Mouse (Mus musculus): ENCODE data around the gene Cnr1. TPM values are rescaled to one million over a fixed set of nuclear protein-coding genes. Genes with fewer than 3 reads are reported as not detected.

Cnr1 gene
- polyA plus RNA-seq, 1 experiment, result 2.6 TPM

- no peak for DNase-seq (ENCODE audit: low read depth)
These were observed 7.0 kb downstream of the Cnr1 start for GRCm38 (mm10) chr4:33931347-33931746.

- no peak for DNase-seq (ENCODE audit: low read depth)
These were observed 17.2 kb downstream of the Cnr1 start for GRCm38 (mm10) chr4:33941557-33941956.

GRCm38 (mm10) chr4:33943936-33944335 lies 19.5 kb downstream of the Cnr1 start:
- no peak for DNase-seq (ENCODE audit: low read depth)

DNA sequence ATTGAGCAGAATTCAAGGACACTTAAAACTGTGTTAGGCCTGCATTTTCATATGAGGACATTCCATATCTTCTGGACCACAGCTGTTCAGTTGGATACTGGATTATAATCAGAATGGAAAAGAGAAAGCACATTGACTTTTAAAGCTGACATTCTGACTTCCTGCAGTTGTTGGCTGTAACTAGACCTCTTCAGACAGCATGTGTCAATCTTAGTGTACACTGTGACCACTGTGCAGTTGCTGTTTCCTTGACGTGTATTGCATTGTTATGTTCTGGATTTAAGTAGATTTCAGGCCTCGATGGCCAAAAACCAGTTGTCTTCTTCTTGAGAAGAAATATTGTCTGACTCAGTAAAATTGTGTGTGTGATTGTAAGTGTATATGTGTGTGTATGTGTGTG lies 21.3 kb downstream of the Cnr1 start:
- no peak for DNase-seq (ENCODE audit: low read depth)

DNA sequence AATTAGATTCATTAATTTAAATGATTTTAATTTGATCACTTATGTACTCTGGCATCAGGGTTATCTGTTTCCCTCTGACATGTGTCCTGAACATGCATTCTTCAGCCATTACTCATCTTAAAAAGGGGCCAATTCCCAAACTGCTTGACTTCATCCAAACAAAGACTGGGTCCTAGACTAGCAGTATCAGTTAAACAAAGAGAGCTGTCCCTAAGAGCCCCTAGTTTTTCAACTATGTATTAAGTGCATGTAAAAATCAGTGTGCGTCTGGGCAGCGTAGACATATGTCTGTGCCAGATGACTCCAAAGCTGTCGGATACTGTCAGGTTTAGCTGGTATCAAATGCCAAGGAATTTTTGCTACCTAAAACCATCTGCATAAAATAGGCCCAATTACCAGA lies 23.2 kb downstream of the Cnr1 start:
- no peak for DNase-seq (ENCODE audit: low read depth)

DNA sequence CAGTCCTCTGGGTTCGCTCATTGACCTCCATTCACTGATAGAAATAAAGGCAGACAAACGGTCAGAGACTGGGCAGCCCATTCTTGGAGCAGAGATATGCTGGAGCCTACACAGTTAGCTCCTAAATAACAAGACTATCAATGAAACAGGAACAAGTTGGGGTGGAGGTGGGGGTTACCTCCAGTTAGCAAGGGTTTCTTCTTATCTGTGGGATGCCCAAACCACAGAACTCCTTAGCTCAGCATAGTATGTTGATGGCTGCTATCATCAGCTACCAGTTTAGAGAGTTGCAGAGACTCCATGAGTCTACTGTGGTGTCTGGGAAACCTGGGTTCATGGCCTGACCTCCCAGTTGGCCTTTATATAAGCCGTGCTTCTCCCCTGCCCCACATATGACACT lies 33.0 kb downstream of the Cnr1 start:
- DNase-seq (ENCODE audit: low read depth), result no peak

DNA sequence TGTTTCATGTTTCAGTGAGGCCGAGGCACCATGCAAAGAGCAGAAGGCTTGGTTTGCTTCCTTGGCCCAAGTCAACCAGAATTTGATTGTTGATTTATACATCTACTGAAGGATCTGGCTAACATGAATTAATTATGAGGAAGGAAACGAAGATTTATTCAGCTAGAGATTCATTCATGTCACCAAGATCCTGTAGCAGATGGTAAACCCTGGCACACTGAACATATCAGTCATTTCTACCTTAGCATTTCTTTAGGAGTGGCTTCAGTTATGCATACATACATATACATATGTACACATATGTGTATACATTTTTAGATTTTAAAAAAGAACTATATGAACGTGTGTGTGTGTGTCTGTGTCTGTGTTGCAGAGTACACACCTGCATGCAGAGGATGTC lies 34.1 kb downstream of the Cnr1 start:
- DNase-seq (ENCODE audit: low read depth), result no peak

GRCm38 (mm10) chr4:33959841-33960240 lies 35.4 kb downstream of the Cnr1 start:
- no peak for DNase-seq (ENCODE audit: low read depth)

DNA sequence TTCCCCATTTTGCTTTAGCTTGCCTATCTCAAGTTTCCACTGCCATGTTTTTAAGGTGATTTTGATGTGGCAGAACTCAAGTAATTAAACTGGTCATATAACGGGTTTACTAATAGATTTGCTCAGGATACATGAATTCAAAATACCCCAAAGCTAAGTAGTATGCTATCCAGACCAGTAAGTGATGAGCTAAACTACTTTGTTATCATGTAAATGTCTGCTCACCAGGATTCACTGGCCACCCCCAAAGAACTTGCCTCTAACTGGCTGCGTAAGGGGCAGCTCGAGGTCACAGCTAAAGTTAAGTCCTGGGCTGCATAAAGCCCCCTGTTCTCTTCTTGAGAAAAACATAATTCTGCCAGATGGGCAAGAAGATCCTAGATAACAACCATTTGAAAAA lies 46.3 kb downstream of the Cnr1 start:
- DNase-seq (ENCODE audit: low read depth), result no peak

- DNase-seq (ENCODE audit: low read depth), result no peak
These were observed 64.2 kb downstream of the Cnr1 start for GRCm38 (mm10) chr4:33988466-33989089.

- no peak for DNase-seq (ENCODE audit: low read depth)
These were observed 68.3 kb downstream of the Cnr1 start for GRCm38 (mm10) chr4:33992687-33993086.

DNA sequence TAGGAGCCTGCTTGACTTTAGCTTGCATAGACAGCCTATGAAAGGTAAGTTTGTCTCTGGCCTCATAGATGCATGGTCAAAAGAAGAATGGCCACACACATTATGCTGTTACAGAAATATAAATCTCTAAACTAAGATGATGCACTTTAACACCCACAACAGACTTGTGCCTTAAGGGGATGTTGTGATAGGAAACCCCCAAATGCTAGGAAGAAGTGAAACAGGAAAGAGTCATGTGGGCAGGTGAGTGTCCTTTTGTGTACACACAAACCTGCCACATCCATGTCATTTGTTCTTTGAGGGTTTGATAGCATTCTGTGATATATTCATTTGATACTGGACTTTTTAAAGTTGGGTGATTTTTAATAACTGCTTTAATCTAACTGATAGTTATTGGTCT lies 72.0 kb downstream of the Cnr1 start:
- no peak for DNase-seq (ENCODE audit: low read depth)

Other genes starting within 250 kb of the Cnr1 start
- gene Spaca1, start 125.6 kb downstream of the Cnr1 start, polyA plus RNA-seq (2012; rRNA removed), result 1.5 and 3.5 TPM in 2 replicates

All from gonadal fat pad, adult 2 months (tissue).